Mouse (Mus musculus) spleen, adult 12 weeks (tissue): ENCODE data around the gene Nrp1.

ENCODE experiments used
- DNase-seq: peaks from one replicate; pipeline ENCODE4 v3.0.0; 2022; ENCODE audit warnings: low spot score

Gene Nrp1

GRCm38 (mm10) chr8:128505866-128506265 is 147.5 kb downstream of the Nrp1 start:
- no peak for DNase-seq

GRCm38 (mm10) chr8:128508723-128509122 is 150.3 kb downstream of the Nrp1 start:
- no peak for DNase-seq

- no peak for DNase-seq
These were observed 152.6 kb downstream of the Nrp1 start for GRCm38 (mm10) chr8:128511021-128511420.

GRCm38 (mm10) chr8:128511732-128512131 is 153.3 kb downstream of the Nrp1 start:
- no peak for DNase-seq

GRCm38 (mm10) chr8:128516846-128517446 is 158.5 kb downstream of the Nrp1 start:
- no peak for DNase-seq

- DNase-seq = no peak
These were observed 159.2 kb downstream of the Nrp1 start for GRCm38 (mm10) chr8:128517546-128518102.

GRCm38 (mm10) chr8:128519366-128519765 is 161.0 kb downstream of the Nrp1 start:
- DNase-seq = no peak

- DNase-seq = no peak
These were observed 165.4 kb downstream of the Nrp1 start for GRCm38 (mm10) chr8:128523825-128524224.

- no peak for DNase-seq
These were observed 167.5 kb downstream of the Nrp1 start for GRCm38 (mm10) chr8:128525912-128526311.

- no peak for DNase-seq
These were observed 170.4 kb downstream of the Nrp1 start for GRCm38 (mm10) chr8:128528591-128529383.

GRCm38 (mm10) chr8:128534442-128534871 is 176.1 kb downstream of the Nrp1 start:
- DNase-seq = no peak

GRCm38 (mm10) chr8:128535685-128536084 is 177.3 kb downstream of the Nrp1 start:
- DNase-seq = no peak

- no peak for DNase-seq
These were observed 180.0 kb downstream of the Nrp1 start for GRCm38 (mm10) chr8:128538378-128538777.

GRCm38 (mm10) chr8:128541355-128542090 is 183.1 kb downstream of the Nrp1 start:
- no peak for DNase-seq

- no peak for DNase-seq
These were observed 185.9 kb downstream of the Nrp1 start for GRCm38 (mm10) chr8:128544128-128544846.

GRCm38 (mm10) chr8:128546287-128546686 is 187.9 kb downstream of the Nrp1 start:
- no peak for DNase-seq

- DNase-seq = no peak
These were observed 189.0 kb downstream of the Nrp1 start for GRCm38 (mm10) chr8:128547361-128547760.

GRCm38 (mm10) chr8:128549738-128550137 is 191.3 kb downstream of the Nrp1 start:
- DNase-seq = no peak

GRCm38 (mm10) chr8:128551421-128552139 is 193.2 kb downstream of the Nrp1 start:
- peak; percentile 12 for DNase-seq
